Mouse (Mus musculus) frontal cortex, adult (tissue): ENCODE results near the gene Fsd1l.
"Not testable (repeated sequence)": the region's sequence is repeated elsewhere in the genome, so short reads cannot be mapped to it uniquely, and the experiment has no call there.

Experiments used
- ATAC-seq: cut with Nextera tagmentation; 2 replicates; pipeline ENCODE4 v1.9.2; 2017; ENCODE audit warnings: mild to moderate bottlenecking, moderate library complexity, mixed read lengths; ENCODE audit not compliant: low TSS enrichment

The Fsd1l gene

GRCm38 (mm10) chr4:53628924-53629323 lies 2.3 kb upstream of the Fsd1l start:
- ATAC-seq: no peak

GRCm38 (mm10) chr4:53630963-53631315 lies 332 bp upstream of the Fsd1l start:
- ATAC-seq: peak; percentile 62

- no peak for ATAC-seq
Measured at GRCm38 (mm10) chr4:53632011-53632349, 709 bp downstream of the Fsd1l start.

GRCm38 (mm10) chr4:53635336-53635735 lies 4.1 kb downstream of the Fsd1l start:
- ATAC-seq: no peak

GRCm38 (mm10) chr4:53637269-53637909 lies 6.1 kb downstream of the Fsd1l start:
- ATAC-seq: no peak

GRCm38 (mm10) chr4:53638549-53639123 lies 7.4 kb downstream of the Fsd1l start:
- no peak for ATAC-seq

GRCm38 (mm10) chr4:53658029-53658428 lies 26.8 kb downstream of the Fsd1l start:
- ATAC-seq: no peak

- ATAC-seq: no peak
Measured at GRCm38 (mm10) chr4:53660711-53661110, 29.4 kb downstream of the Fsd1l start.

GRCm38 (mm10) chr4:53682092-53682491 lies 50.8 kb downstream of the Fsd1l start:
- ATAC-seq: no peak

- no peak for ATAC-seq
Measured at GRCm38 (mm10) chr4:53688965-53689364, 57.7 kb downstream of the Fsd1l start.

- peak; percentile 68 for ATAC-seq
Measured at GRCm38 (mm10) chr4:53691418-53691817, 60.1 kb downstream of the Fsd1l start.

- ATAC-seq: not testable (repeated sequence)
Measured at GRCm38 (mm10) chr4:53709166-53709565, 77.9 kb downstream of the Fsd1l start.

- no peak for ATAC-seq
Measured at GRCm38 (mm10) chr4:53710021-53710420, 78.8 kb downstream of the Fsd1l start.

GRCm38 (mm10) chr4:53710555-53711328 lies 79.5 kb downstream of the Fsd1l start:
- ATAC-seq: no peak

GRCm38 (mm10) chr4:53713704-53714050 lies 82.4 kb downstream of the Fsd1l start, which contains the start of gene Fktn:
Fktn (plus strand) TSS chr4:53713998.
- ATAC-seq: peak; percentile 54

GRCm38 (mm10) chr4:53714051-53714814 lies 83.0 kb downstream of the Fsd1l start:
- peak; percentile 91 for ATAC-seq

GRCm38 (mm10) chr4:53715977-53716376 lies 84.7 kb downstream of the Fsd1l start:
- no peak for ATAC-seq

- no peak for ATAC-seq
Measured at GRCm38 (mm10) chr4:53717546-53717945, 86.3 kb downstream of the Fsd1l start.

- ATAC-seq: no peak
Measured at GRCm38 (mm10) chr4:53718261-53718660, 87.0 kb downstream of the Fsd1l start.

GRCm38 (mm10) chr4:53722506-53722905 lies 91.2 kb downstream of the Fsd1l start:
- ATAC-seq: peak; percentile 95

- ATAC-seq: not testable (repeated sequence)
Measured at GRCm38 (mm10) chr4:53726100-53726499, 94.8 kb downstream of the Fsd1l start.

- no peak for ATAC-seq
Measured at GRCm38 (mm10) chr4:53728121-53728520, 96.8 kb downstream of the Fsd1l start.
